Mouse (Mus musculus): ENCODE results near the gene Rspry1. TPM values are rescaled to one million over a fixed set of nuclear protein-coding genes. Genes with fewer than 3 reads are reported as not detected.

Rspry1 gene
- 46.4 and 47.6 TPM in 2 replicates for polyA plus RNA-seq (2014; fragmentation: Nextera tagmentation; extraction: Ambion mirVana)

- H3K9ac ChIP-seq (ENCODE audit: low read length), result peak within 1 kb of the TSS; percentile 91
- H3K27me3 ChIP-seq (replicated peaks; ENCODE audit: control insufficient read depth, insufficient read depth, low read length), result no peaks in the 10 kb centered on the region
- H3K36me3 ChIP-seq (ENCODE audit: control insufficient read depth, insufficient read depth, low read length), result 0 out of 2 replicates have a peak, but pooled peaks cover 1% of the 10 kb centered on the region
- peak within 1 kb of the TSS; percentile 86 for H3K27ac ChIP-seq (ENCODE audit: low read depth, low read length)
- ATAC-seq, result peak; percentile 100
- peak; percentile 100 for DNase-seq (ENCODE audit: low spot score)
- H3K4me3 ChIP-seq (ENCODE audit: low read depth, low read length), result peak within 1 kb of the TSS; percentile 99
- under 1% methylated on average over 51 of the region's 55 CpGs for WGBS
- no peaks in the 10 kb centered on the region for H3K9me3 ChIP-seq (replicated peaks; ENCODE audit: control insufficient read depth, low read length)
- peaks cover 24% of the 10 kb centered on the region for H3K4me1 ChIP-seq (ENCODE audit: control insufficient read depth, insufficient read depth, low read length)
- peak within 1 kb of the TSS; percentile 95 for H3K4me2 ChIP-seq (ENCODE audit: low read length)
Observed at GRCm38 (mm10) chr8:94601607-94602385, at the start of gene Rspry1, which contains the start of gene Fam192a. Gene Rspry1, plus strand, starts transcription at chr8:94601937. Gene Fam192a, minus strand, starts transcription at chr8:94601997.

GRCm38 (mm10) chr8:94552696-94553095, 49.0 kb upstream of the Rspry1 start:
- ATAC-seq, result no peak
- peak overlapping the region; percentile 84; the same call in 1 of the 2 replicates for H3K27ac ChIP-seq (ENCODE audit: low read depth, low read length)
- no peak overlapping the region for H3K4me2 ChIP-seq (ENCODE audit: low read length)

GRCm38 (mm10) chr8:94557281-94557680, 44.5 kb upstream of the Rspry1 start:
- DNase-seq (ENCODE audit: low spot score), result no peak
- Histone ChIP-seq H3K27ac (ENCODE audit: low read depth, low read length) (no peak overlapping the region), H3K9ac (ENCODE audit: low read length) (no peak overlapping the region), H3K4me2 (ENCODE audit: low read length) (no peak overlapping the region), H3K36me3 (ENCODE audit: control insufficient read depth, insufficient read depth, low read length) (no peaks in the 10 kb centered on the region), H3K27me3 (replicated peaks; ENCODE audit: control insufficient read depth, insufficient read depth, low read length) (no peaks in the 10 kb centered on the region), H3K4me3 (ENCODE audit: low read depth, low read length) (no peak overlapping the region), H3K4me1 (ENCODE audit: control insufficient read depth, insufficient read depth, low read length) (peaks cover 5% of the 10 kb centered on the region), H3K9me3 (replicated peaks; ENCODE audit: control insufficient read depth, low read length) (no peaks in the 10 kb centered on the region)
- no peak for ATAC-seq
- 77% methylated on average over 3 of the region's 3 CpGs for WGBS

More at GRCm38 (mm10) chr8:94552696-94553095, 49.0 kb upstream of the Rspry1 start:
- Histone ChIP-seq H3K4me3 (ENCODE audit: low read depth, low read length) (no peak overlapping the region), H3K4me1 (ENCODE audit: control insufficient read depth, insufficient read depth, low read length) (peaks cover 20% of the 10 kb centered on the region), H3K9me3 (replicated peaks; ENCODE audit: control insufficient read depth, low read length) (no peaks in the 10 kb centered on the region), H3K9ac (ENCODE audit: low read length) (no peak overlapping the region), H3K27me3 (replicated peaks; ENCODE audit: control insufficient read depth, insufficient read depth, low read length) (no peaks in the 10 kb centered on the region), H3K36me3 (ENCODE audit: control insufficient read depth, insufficient read depth, low read length) (no peaks in the 10 kb centered on the region)
- WGBS, result 85% methylated on average over 2 of the region's 2 CpGs
- DNase-seq (ENCODE audit: low spot score), result no peak

- Histone ChIP-seq H3K4me2 (ENCODE audit: low read length) (no peak overlapping the region), H3K36me3 (ENCODE audit: control insufficient read depth, insufficient read depth, low read length) (no peaks in the 10 kb centered on the region), H3K9ac (ENCODE audit: low read length) (no peak overlapping the region), H3K27ac (ENCODE audit: low read depth, low read length) (peak overlapping the region; percentile 39; the same call in 1 of the 2 replicates), H3K4me1 (ENCODE audit: control insufficient read depth, insufficient read depth, low read length) (peaks cover 5% of the 10 kb centered on the region), H3K9me3 (replicated peaks; ENCODE audit: control insufficient read depth, low read length) (no peaks in the 10 kb centered on the region), H3K27me3 (replicated peaks; ENCODE audit: control insufficient read depth, insufficient read depth, low read length) (no peaks in the 10 kb centered on the region), H3K4me3 (ENCODE audit: low read depth, low read length) (no peak overlapping the region)
- ATAC-seq (peak; percentile 80), DNase-seq (ENCODE audit: low spot score) (peak; percentile 65)
- WGBS, result 24% methylated on average over 5 of the region's 5 CpGs
Observed at GRCm38 (mm10) chr8:94561256-94561655, 40.5 kb upstream of the Rspry1 start.

GRCm38 (mm10) chr8:94564421-94564820, 37.3 kb upstream of the Rspry1 start:
- Histone ChIP-seq H3K36me3 (ENCODE audit: control insufficient read depth, insufficient read depth, low read length) (no peaks in the 10 kb centered on the region), H3K27ac (ENCODE audit: low read depth, low read length) (no peak overlapping the region)
- ATAC-seq, result no peak

GRCm38 (mm10) chr8:94566033-94566432, 35.7 kb upstream of the Rspry1 start:
- no peak overlapping the region for H3K4me3 ChIP-seq (ENCODE audit: low read depth, low read length)
- H3K9me3 ChIP-seq (replicated peaks; ENCODE audit: control insufficient read depth, low read length), result no peaks in the 10 kb centered on the region
- H3K36me3 ChIP-seq (ENCODE audit: control insufficient read depth, insufficient read depth, low read length), result 0 out of 2 replicates have a peak, but pooled peaks cover 1% of the 10 kb centered on the region
- no peak overlapping the region for H3K4me2 ChIP-seq (ENCODE audit: low read length)
- H3K4me1 ChIP-seq (ENCODE audit: control insufficient read depth, insufficient read depth, low read length), result peaks cover 22% of the 10 kb centered on the region
- DNase-seq (ENCODE audit: low spot score), result peak; percentile 29
- peak overlapping the region; percentile 40; the same call in 1 of the 2 replicates for H3K9ac ChIP-seq (ENCODE audit: low read length)
- no peaks in the 10 kb centered on the region for H3K27me3 ChIP-seq (replicated peaks; ENCODE audit: control insufficient read depth, insufficient read depth, low read length)
- peak overlapping the region; percentile 87; the same call in 1 of the 2 replicates for H3K27ac ChIP-seq (ENCODE audit: low read depth, low read length)
- 74% methylated on average over 6 of the region's 6 CpGs for WGBS
- no peak for ATAC-seq

More at GRCm38 (mm10) chr8:94564421-94564820, 37.3 kb upstream of the Rspry1 start:
- Histone ChIP-seq H3K4me3 (ENCODE audit: low read depth, low read length) (no peak overlapping the region), H3K9me3 (replicated peaks; ENCODE audit: control insufficient read depth, low read length) (no peaks in the 10 kb centered on the region), H3K9ac (ENCODE audit: low read length) (no peak overlapping the region), H3K27me3 (replicated peaks; ENCODE audit: control insufficient read depth, insufficient read depth, low read length) (no peaks in the 10 kb centered on the region), H3K4me1 (ENCODE audit: control insufficient read depth, insufficient read depth, low read length) (peaks cover 22% of the 10 kb centered on the region), H3K4me2 (ENCODE audit: low read length) (no peak overlapping the region)
- DNase-seq (ENCODE audit: low spot score), result no peak

- H3K27me3 ChIP-seq (replicated peaks; ENCODE audit: control insufficient read depth, insufficient read depth, low read length), result no peaks in the 10 kb centered on the region
- peak; percentile 52 for ATAC-seq
- WGBS, result 41% methylated on average over 15 of the region's 15 CpGs
Observed at GRCm38 (mm10) chr8:94566446-94567158, 35.1 kb upstream of the Rspry1 start.

GRCm38 (mm10) chr8:94567159-94567849, 34.4 kb upstream of the Rspry1 start:
- peak overlapping the region; percentile 40; the same call in 1 of the 2 replicates for H3K9ac ChIP-seq (ENCODE audit: low read length)
- peaks cover 22% of the 10 kb centered on the region for H3K4me1 ChIP-seq (ENCODE audit: control insufficient read depth, insufficient read depth, low read length)
- peak overlapping the region; percentile 24; the same call in 1 of the 2 replicates for H3K4me2 ChIP-seq (ENCODE audit: low read length)
- peaks cover 9% of the 10 kb centered on the region; the same call in 1 of the 2 replicates for H3K36me3 ChIP-seq (ENCODE audit: control insufficient read depth, insufficient read depth, low read length)
- no peaks in the 10 kb centered on the region for H3K9me3 ChIP-seq (replicated peaks; ENCODE audit: control insufficient read depth, low read length)
- H3K4me3 ChIP-seq (ENCODE audit: low read depth, low read length), result no peak overlapping the region
- no peaks in the 10 kb centered on the region for H3K27me3 ChIP-seq (replicated peaks; ENCODE audit: control insufficient read depth, insufficient read depth, low read length)
- peak; percentile 91 for ATAC-seq
- peak overlapping the region; percentile 87 for H3K27ac ChIP-seq (ENCODE audit: low read depth, low read length)
- WGBS, result 48% methylated on average over 8 of the region's 8 CpGs
- DNase-seq (ENCODE audit: low spot score), result peak; percentile 87

More at GRCm38 (mm10) chr8:94566446-94567158, 35.1 kb upstream of the Rspry1 start:
- Histone ChIP-seq H3K4me1 (ENCODE audit: control insufficient read depth, insufficient read depth, low read length) (peaks cover 22% of the 10 kb centered on the region), H3K36me3 (ENCODE audit: control insufficient read depth, insufficient read depth, low read length) (0 out of 2 replicates have a peak, but pooled peaks cover 3% of the 10 kb centered on the region), H3K4me2 (ENCODE audit: low read length) (peak overlapping the region; percentile 24; the same call in 1 of the 2 replicates), H3K9ac (ENCODE audit: low read length) (peak overlapping the region; percentile 40; the same call in 1 of the 2 replicates), H3K4me3 (ENCODE audit: low read depth, low read length) (no peak overlapping the region), H3K27ac (ENCODE audit: low read depth, low read length) (peak overlapping the region; percentile 87), H3K9me3 (replicated peaks; ENCODE audit: control insufficient read depth, low read length) (no peaks in the 10 kb centered on the region)
- DNase-seq (ENCODE audit: low spot score), result no peak

Measured in forebrain, embryonic 14.5 days (tissue).